Mouse (Mus musculus) neural tube, postnatal 0 days (tissue): ENCODE data around the gene Wdr59. TPM values are rescaled to one million over a fixed set of nuclear protein-coding genes. Genes with fewer than 3 reads are reported as not detected.

Source experiments
- microRNA-seq: library from miRNA; unstranded; fragments of <30 nt; microRNA quantifications from one replicate; pipeline ENCODE4, GENCODE M21; 2016
- polyA plus RNA-seq: library from polyadenylated mRNA; unstranded; fragments of >200 nt; fragmentation: Nextera tagmentation; extraction: Ambion mirVana; gene quantifications from 2 replicates; pipeline ENCODE4 v1.2.1, GENCODE M21; 2015

The Wdr59 gene
- polyA plus RNA-seq = 6.3 and 6.8 TPM in 2 replicates

GRCm38 (mm10) chr8:111521713-111522429 is at the start of gene Wdr59:
TSS of gene Wdr59 (minus strand) at chr8:111522092.

GRCm38 (mm10) chr8:111536031-111536977 is 14.4 kb upstream of the Wdr59 start, which contains the start of gene Znrf1:
TSS of gene Znrf1 (plus strand) at chr8:111536097.

Small RNA genes within 50 kb of the gene (microRNA-seq; reads per million reads assigned to microRNA genes)
- gene Mir1957b = not detected

Other genes starting within 250 kb of the Wdr59 start
- 11.1 and 12.0 TPM in 2 replicates for gene Rfwd3, start 221.9 kb downstream of the Wdr59 start, polyA plus RNA-seq
- gene Mlkl, start 183.9 kb downstream of the Wdr59 start, polyA plus RNA-seq = 0.52 and 0.72 TPM in 2 replicates
- 7.2 and 8.2 TPM in 2 replicates for gene Fa2h, start 128.3 kb downstream of the Wdr59 start, polyA plus RNA-seq
- 91.2 and 94.2 TPM in 2 replicates for gene Znrf1, start 14.0 kb upstream of the Wdr59 start, polyA plus RNA-seq
- 2.9 TPM in 2 replicates for gene Ldhd, start 108.3 kb upstream of the Wdr59 start, polyA plus RNA-seq
- 21.2 and 23.4 TPM in 2 replicates for gene Zfp1, start 121.3 kb upstream of the Wdr59 start, polyA plus RNA-seq
- gene Ctrb1, start 168.9 kb upstream of the Wdr59 start, polyA plus RNA-seq = not detected in 2 replicates
- gene Bcar1, start 221.7 kb upstream of the Wdr59 start, polyA plus RNA-seq = 34.7 and 36.6 TPM in 2 replicates